Mouse (Mus musculus) embryonic fibroblast, embryonic 13.5 days (primary cell): Measurements from ENCODE around the gene Vmn1r59. TPM values are rescaled to one million over a fixed set of nuclear protein-coding genes. Genes with fewer than 3 reads are reported as not detected.
"Not testable (repeated sequence)": the region's sequence is repeated elsewhere in the genome, so short reads cannot be mapped to it uniquely, and the experiment has no call there.

Experiments
- H3K27ac ChIP-seq: 2 replicates; pipeline ENCODE4 v1.5.1; 2012; ENCODE audit warnings: low read length, control low read depth, inconsistent platforms; ENCODE audit not compliant: insufficient read depth
- H3K4me1 ChIP-seq: 2 replicates; pipeline ENCODE4 v1.6.1; 2011; ENCODE audit warnings: low read length; ENCODE audit not compliant: control insufficient read depth, insufficient read depth
- H3K4me3 ChIP-seq: 2 replicates; pipeline ENCODE4 v1.5.1; 2011; ENCODE audit warnings: mild to moderate bottlenecking, control low read depth, low read length; ENCODE audit not compliant: insufficient read depth
- CTCF ChIP-seq: IDR thresholded peaks from 2 replicates; pipeline ENCODE4 v1.5.1; 2011; ENCODE audit warnings: mild to moderate bottlenecking, control low read depth, low read length, moderate library complexity, borderline replicate concordance; ENCODE audit not compliant: insufficient read depth
- POLR2A ChIP-seq: IDR thresholded peaks from 2 replicates; pipeline ENCODE4 v1.6.1; 2011; ENCODE audit warnings: low read depth, mild to moderate bottlenecking, control low read depth, low read length, moderate library complexity
- polyA plus RNA-seq: library from polyadenylated mRNA; stranded (reverse); fragments of >200 nt; gene quantifications from 2 replicates; pipeline ENCODE4 v1.2.4, GENCODE M21; 2011; ENCODE audit warnings: low read depth; ENCODE audit not compliant: missing spikeins, insufficient read length

The Vmn1r59 gene
- polyA plus RNA-seq: not detected in 2 replicates

DNA sequence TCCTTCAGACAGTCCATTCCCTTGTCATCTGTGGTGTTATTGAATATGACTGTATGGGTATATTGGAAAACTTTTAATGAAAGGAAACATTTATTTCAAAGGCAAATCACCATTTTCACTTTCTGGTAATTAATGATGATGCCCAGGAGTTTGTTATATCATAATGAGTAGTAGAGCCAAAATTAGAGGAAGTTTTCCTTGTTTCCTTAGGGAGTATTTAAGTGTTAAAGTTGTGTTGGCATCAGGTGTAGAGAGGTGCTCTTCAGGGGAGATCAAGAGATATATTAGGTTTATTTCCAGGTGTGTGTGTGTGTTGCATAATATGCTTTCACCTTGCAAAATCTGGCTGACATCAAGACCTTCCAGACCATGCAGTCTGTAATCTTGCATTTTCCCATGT lies at the start of gene Vmn1r59:
Vmn1r59 (minus strand) TSS at position 101 of the 400 bp plus-strand sequence.
- Histone ChIP-seq H3K4me1 (no peaks in the 10 kb centered on the region), H3K27ac (no peak within 1 kb of the TSS), H3K4me3 (no peak within 1 kb of the TSS)
- TF ChIP-seq CTCF: no peak
- no peak for TF ChIP-seq POLR2A

DNA sequence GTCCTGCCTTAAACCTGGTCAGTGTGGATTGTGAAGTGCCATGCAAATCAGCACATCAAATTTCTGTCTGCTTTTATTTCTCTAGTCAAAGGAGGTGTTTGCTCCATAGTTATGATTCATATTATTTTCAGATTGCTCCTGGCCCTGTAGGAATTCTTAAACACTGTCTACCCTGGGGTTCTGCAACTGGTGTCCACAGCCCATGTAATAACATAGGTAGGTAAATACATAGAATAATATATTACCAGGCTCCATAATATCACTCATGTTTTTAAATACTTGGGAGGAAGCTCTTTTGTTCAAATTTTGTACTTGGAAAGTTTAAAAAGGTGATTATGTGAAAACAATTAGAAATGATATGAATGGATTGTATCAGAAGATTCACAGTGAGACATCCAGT lies 37.3 kb upstream of the Vmn1r59 start, which contains the start of gene Vmn2r28:
Vmn2r28 (minus strand) TSS at position 101 of the 400 bp plus-strand sequence.
- H3K4me3 ChIP-seq, H3K27ac ChIP-seq, H3K4me1 ChIP-seq: not testable (repeated sequence)

DNA sequence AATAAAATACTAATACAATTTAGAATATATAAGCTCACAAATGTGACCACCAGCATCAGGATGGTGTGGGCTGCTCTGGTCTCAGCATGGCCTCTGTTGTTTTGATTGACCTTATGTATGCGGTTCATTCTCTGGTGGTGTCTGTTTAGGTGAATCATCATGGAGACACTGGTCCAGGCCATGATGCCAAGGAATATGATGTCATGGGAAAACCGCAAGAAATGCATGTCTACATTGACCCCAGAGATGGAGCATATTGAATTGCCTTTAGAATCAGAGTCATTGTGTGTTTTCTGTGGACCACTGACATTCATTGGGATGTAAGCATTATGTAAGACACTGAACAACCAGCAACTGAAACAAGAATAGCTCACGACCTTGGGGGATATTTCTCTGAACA lies 2.6 kb downstream of the Vmn1r59 start:
- not testable (repeated sequence) for H3K4me3 ChIP-seq, H3K27ac ChIP-seq, H3K4me1 ChIP-seq

DNA sequence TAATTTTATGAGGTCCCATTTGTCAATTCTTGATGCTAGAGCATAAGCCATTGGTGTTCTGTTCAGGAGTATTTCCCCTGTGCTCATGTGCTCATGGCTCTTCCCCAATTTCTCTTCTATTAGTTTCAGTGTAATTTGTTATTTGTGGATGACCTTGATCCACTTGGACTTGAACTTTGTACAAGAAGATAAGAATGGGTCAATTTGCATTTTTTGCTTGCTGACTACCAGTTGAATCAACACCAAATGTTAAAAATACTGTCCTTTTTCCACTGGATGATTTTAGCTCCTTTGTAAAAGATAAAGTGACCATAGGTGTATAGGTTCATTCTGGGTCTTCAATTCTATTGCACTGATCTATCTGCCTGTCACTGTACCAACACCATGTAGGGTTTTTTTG lies 7.9 kb downstream of the Vmn1r59 start:
- no peak overlapping the region for H3K4me3 ChIP-seq
- TF ChIP-seq POLR2A (no peak), CTCF (no peak)
- no peaks in the 10 kb centered on the region for H3K4me1 ChIP-seq
- no peak overlapping the region for H3K27ac ChIP-seq

GRCm38 (mm10) chr7:5413296-5413695 lies 43.3 kb downstream of the Vmn1r59 start, which contains the start of gene Vmn1r58:
Vmn1r58 (minus strand) TSS chr7:5413396.
- H3K4me1 ChIP-seq, H3K4me3 ChIP-seq, H3K27ac ChIP-seq: not testable (repeated sequence)

DNA sequence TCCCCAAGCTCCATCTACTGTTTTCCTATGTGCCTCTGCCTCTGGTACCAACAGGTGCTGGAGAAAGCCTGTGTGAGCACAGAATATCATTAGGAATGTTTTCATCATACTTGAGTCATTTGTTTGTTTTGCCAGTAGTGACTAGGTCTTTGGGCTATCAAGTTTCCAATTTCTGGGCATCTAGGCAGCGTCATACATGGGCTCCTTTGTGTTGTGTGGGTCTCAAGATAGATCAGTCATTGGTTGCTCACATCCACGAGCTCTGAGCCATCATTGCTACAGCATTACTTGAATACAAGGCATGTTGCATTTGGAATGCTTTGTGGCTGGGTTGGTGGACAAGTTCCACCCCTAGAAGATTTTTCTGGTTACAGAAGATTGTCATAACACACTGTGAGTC lies 50.4 kb downstream of the Vmn1r59 start:
- H3K4me3 ChIP-seq: no peak overlapping the region
- no peak for TF ChIP-seq CTCF
- no peak for TF ChIP-seq POLR2A
- H3K27ac ChIP-seq: no peak overlapping the region

More for the DNA sequence above, 50.4 kb downstream of the Vmn1r59 start:
- H3K4me1 ChIP-seq: no peaks in the 10 kb centered on the region

Other genes with a start within 250 kb of the Vmn1r59 start
- gene Vmn1r57, start 238.3 kb downstream of the Vmn1r59 start, polyA plus RNA-seq: not detected in 2 replicates
- gene Gm5065, start 106.2 kb downstream of the Vmn1r59 start, polyA plus RNA-seq: not detected in 2 replicates
- gene Nlrp2, start 105.7 kb downstream of the Vmn1r59 start, polyA plus RNA-seq: not detected in 2 replicates
- gene Vmn1r58, start 43.4 kb downstream of the Vmn1r59 start, polyA plus RNA-seq: not detected in 2 replicates
- not detected in 2 replicates for gene Vmn2r28, start 37.2 kb upstream of the Vmn1r59 start, polyA plus RNA-seq
- not detected in 2 replicates for gene Vmn1r60, start 90.5 kb upstream of the Vmn1r59 start, polyA plus RNA-seq
- gene Vmn1r61, start 156.5 kb upstream of the Vmn1r59 start, polyA plus RNA-seq: not detected in 2 replicates
- not detected in 2 replicates for gene Vmn1r62, start 216.9 kb upstream of the Vmn1r59 start, polyA plus RNA-seq